ENCODE assay signal across 8 mouse cellular contexts in genomic region chr1:166794622-166795244, GRCm38 (mm10).
DNase-seq lines count a peak whose midpoint lies in the region; ATAC-seq lines count a peak whose summit lies in the region.

No protein-coding gene starts in this region.

- no peak overlapping the region for H3K27ac ChIP-seq in liver, embryonic 12.5 days
- H3K27ac ChIP-seq in liver, embryonic 11.5 days (ENCODE audit: low read depth, low read length) = no peak overlapping the region
- no peak overlapping the region for H3K27ac ChIP-seq in midbrain, embryonic 16.5 days (ENCODE audit: low read length)

- H3K9ac ChIP-seq in liver, embryonic 12.5 days = no peak overlapping the region
- no peak overlapping the region for H3K9ac ChIP-seq in liver, embryonic 11.5 days (ENCODE audit: low read depth, low read length)
- no peak overlapping the region for H3K9ac ChIP-seq in midbrain, embryonic 16.5 days (ENCODE audit: low read depth, low read length)

- H3K4me2 ChIP-seq in liver, embryonic 12.5 days = no peak overlapping the region
- no peak overlapping the region for H3K4me2 ChIP-seq in liver, embryonic 11.5 days
- H3K4me2 ChIP-seq in midbrain, embryonic 16.5 days (ENCODE audit: low read length) = no peak overlapping the region

- H3K27me3 ChIP-seq in liver, embryonic 12.5 days (replicated peaks) = no peaks in the 10 kb centered on the region
- H3K27me3 ChIP-seq in liver, embryonic 11.5 days (replicated peaks; ENCODE audit: control insufficient read depth, insufficient read depth, low read length) = no peaks in the 10 kb centered on the region
- H3K27me3 ChIP-seq in midbrain, embryonic 16.5 days (ENCODE audit: control insufficient read depth, insufficient read depth, low read depth, low read length) = no peaks in the 10 kb centered on the region

- H3K9me3 ChIP-seq in liver, embryonic 12.5 days (replicated peaks) = no peaks in the 10 kb centered on the region
- no peaks in the 10 kb centered on the region for H3K9me3 ChIP-seq in liver, embryonic 11.5 days (ENCODE audit: control insufficient read depth, low read length)
- no peaks in the 10 kb centered on the region for H3K9me3 ChIP-seq in midbrain, embryonic 16.5 days (replicated peaks; ENCODE audit: control insufficient read depth, low read length, poor library complexity, severe bottlenecking)

- H3K4me1 ChIP-seq in liver, embryonic 12.5 days = no peaks in the 10 kb centered on the region
- no peaks in the 10 kb centered on the region for H3K4me1 ChIP-seq in liver, embryonic 11.5 days (replicated peaks; ENCODE audit: control insufficient read depth, insufficient read depth, low read length)
- H3K4me1 ChIP-seq in midbrain, embryonic 16.5 days (ENCODE audit: control insufficient read depth, insufficient read depth, low read length) = peaks cover 3% of the 10 kb centered on the region; the same call in 1 of the 2 replicates

- no peak overlapping the region for H3K4me3 ChIP-seq in liver, embryonic 12.5 days
- H3K4me3 ChIP-seq in liver, embryonic 11.5 days (ENCODE audit: low read depth, low read length) = no peak overlapping the region
- H3K4me3 ChIP-seq in midbrain, embryonic 16.5 days (ENCODE audit: low read depth, low read length) = no peak overlapping the region

- ATAC-seq in liver, embryonic 12.5 days = 0 out of 2 replicates have a peak, but pooled peaks have one; percentile 30
- ATAC-seq in liver, embryonic 11.5 days (replicated peaks; ENCODE audit: low FRiP score) = no peak
- ATAC-seq in midbrain, embryonic 16.5 days = 0 out of 2 replicates have a peak, but pooled peaks have one; percentile 17

- 50% methylated on average over 14 of the region's 14 CpGs for WGBS in liver, embryonic 12.5 days (ENCODE audit: insufficient replicate concordance)
- WGBS in liver, embryonic 11.5 days = 58% methylated on average over 14 of the region's 14 CpGs
- 50% methylated on average over 14 of the region's 14 CpGs for WGBS in midbrain, embryonic 16.5 days

- peak; percentile 29 for DNase-seq in adrenal gland, postnatal 10 days
- no peak for DNase-seq in adrenal gland, postnatal 4 days (ENCODE audit: low spot score in 2 of 2)
- no peak for DNase-seq in liver, embryonic 11.5 days (ENCODE audit: low spot score)
- peak; percentile 37 for DNase-seq in cerebellum, adult 9-11 months
- no peak for DNase-seq in B cell, adult 2 months
- DNase-seq in ovary, postnatal 14 days (ENCODE audit: low spot score) = no peak

- no peaks in the 10 kb centered on the region for H3K36me3 ChIP-seq in liver, embryonic 12.5 days
- no peaks in the 10 kb centered on the region for H3K36me3 ChIP-seq in liver, embryonic 11.5 days (ENCODE audit: control insufficient read depth, insufficient read depth, low read length)
- no peaks in the 10 kb centered on the region for H3K36me3 ChIP-seq in midbrain, embryonic 16.5 days (ENCODE audit: control insufficient read depth, insufficient read depth, low read length)

Comparison
In these comparisons a context has a peak if more than half of its experiments do, and no peak if none do; other contexts are left out.
1. DNase-seq: peak in adrenal gland, postnatal 10 days (single experiment) and cerebellum, adult 9-11 months (single experiment); none in adrenal gland, postnatal 4 days (0 of 2), liver, embryonic 11.5 days (single experiment), B cell, adult 2 months (0 of 2) and ovary, postnatal 14 days (single experiment).